22 mouse cellular contexts compared by ENCODE assay signal in the genomic region with DNA sequence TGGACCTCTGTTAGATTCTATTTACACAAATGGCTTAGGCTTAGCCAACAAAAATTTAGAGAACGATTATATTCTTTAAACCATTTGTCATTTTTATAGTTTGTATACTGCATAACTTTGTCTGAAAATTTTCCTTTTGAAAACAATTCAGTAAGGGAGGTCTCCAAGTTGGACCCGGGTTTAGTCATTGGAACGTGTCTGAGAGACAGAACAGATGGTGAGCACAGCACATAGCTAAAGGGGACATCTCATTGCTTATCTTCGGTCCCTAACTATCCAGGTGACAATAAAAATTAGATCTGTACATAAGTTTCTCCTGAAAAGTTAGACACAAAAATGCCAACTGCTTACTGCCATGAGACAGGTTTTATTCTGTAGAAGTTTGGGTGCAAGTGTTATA.
DNase-seq lines count a peak whose midpoint lies in the region; ATAC-seq and TF ChIP-seq lines count a peak whose summit lies in the region.
"Had no signal": no experiment of that assay in that cellular context is flagged by ENCODE, and none has a peak within 500 bp of the region (broad histone marks: within the 10 kb centered on the region; RNA-seq: fewer than 3 reads in every experiment).

No protein-coding gene starts in this region.

- H3K9ac ChIP-seq in lung, embryonic 14.5 days = no peak overlapping the region
- no peak overlapping the region for H3K9ac ChIP-seq in lung, postnatal 0 days (replicated peaks; ENCODE audit: low read depth)
- H3K9ac ChIP-seq: embryonic facial prominence, embryonic 13.5 days; embryonic facial prominence, embryonic 15.5 days; forebrain, embryonic 12.5 days had no signal

- H3K36me3 ChIP-seq in lung, embryonic 14.5 days (ENCODE audit: insufficient read depth) = no peaks in the 10 kb centered on the region
- H3K36me3 ChIP-seq in lung, postnatal 0 days (ENCODE audit: insufficient read depth, low read length) = no peaks in the 10 kb centered on the region
- H3K36me3 ChIP-seq: embryonic facial prominence, embryonic 13.5 days; embryonic facial prominence, embryonic 15.5 days; forebrain, embryonic 10.5 days; forebrain, embryonic 12.5 days had no signal

- H3K4me1 ChIP-seq in lung, embryonic 14.5 days (ENCODE audit: insufficient read depth) = no peaks in the 10 kb centered on the region
- H3K4me1 ChIP-seq in lung, postnatal 0 days (ENCODE audit: insufficient read depth, low read depth, low read length) = no peaks in the 10 kb centered on the region
- no peaks in the 10 kb centered on the region for H3K4me1 ChIP-seq in lung, adult 2 months (ENCODE audit: control insufficient read depth, insufficient read depth, low read length)
- H3K4me1 ChIP-seq: embryonic facial prominence, embryonic 13.5 days; embryonic facial prominence, embryonic 15.5 days; forebrain, embryonic 10.5 days; forebrain, embryonic 12.5 days had no signal

- H3K9me3 ChIP-seq in lung, embryonic 14.5 days (ENCODE audit: low read depth, low read length) = no peaks in the 10 kb centered on the region
- H3K9me3 ChIP-seq in lung, postnatal 0 days (ENCODE audit: low read length) = no peaks in the 10 kb centered on the region
- H3K9me3 ChIP-seq: embryonic facial prominence, embryonic 13.5 days; embryonic facial prominence, embryonic 15.5 days; forebrain, embryonic 10.5 days; forebrain, embryonic 12.5 days had no signal

- no peaks in the 10 kb centered on the region for H3K27me3 ChIP-seq in lung, embryonic 14.5 days (ENCODE audit: insufficient read depth, low read length)
- no peaks in the 10 kb centered on the region for H3K27me3 ChIP-seq in lung, postnatal 0 days (replicated peaks; ENCODE audit: insufficient read depth, low read length)
- H3K27me3 ChIP-seq: embryonic facial prominence, embryonic 13.5 days; embryonic facial prominence, embryonic 15.5 days; forebrain, embryonic 12.5 days had no signal

- no peak for TF ChIP-seq POLR2A in lung, adult 2 months (IDR thresholded peaks at IDR 0.05; ENCODE audit: borderline replicate concordance, extremely low read depth, low read depth, low read length)

- no peak overlapping the region for H3K4me2 ChIP-seq in lung, embryonic 14.5 days
- H3K4me2 ChIP-seq in lung, postnatal 0 days (replicated peaks; ENCODE audit: low read depth, low read length) = no peak overlapping the region
- H3K4me2 ChIP-seq: embryonic facial prominence, embryonic 13.5 days; embryonic facial prominence, embryonic 15.5 days; forebrain, embryonic 12.5 days had no signal

- H3K27ac ChIP-seq in lung, embryonic 14.5 days (ENCODE audit: low read depth) = no peak overlapping the region
- H3K27ac ChIP-seq in lung, postnatal 0 days (ENCODE audit: low read length) = no peak overlapping the region
- H3K27ac ChIP-seq: embryonic facial prominence, embryonic 13.5 days; embryonic facial prominence, embryonic 15.5 days; forebrain, embryonic 10.5 days; forebrain, embryonic 12.5 days had no signal

- TF ChIP-seq CTCF in lung, embryonic 14.5 days (IDR thresholded peaks at IDR 0.05; ENCODE audit: low read depth) = no peak
- TF ChIP-seq CTCF in lung, postnatal 0 days (IDR thresholded peaks at IDR 0.05) = no peak
- no peak for TF ChIP-seq CTCF in lung, adult 2 months (IDR thresholded peaks at IDR 0.05; ENCODE audit: insufficient read depth, low read length)

- no peak overlapping the region for H3K4me3 ChIP-seq in lung, embryonic 14.5 days (ENCODE audit: low read depth, low read length)
- no peak overlapping the region for H3K4me3 ChIP-seq in lung, postnatal 0 days (ENCODE audit: low read depth, low read length)
- no peak overlapping the region for H3K4me3 ChIP-seq in lung, adult 2 months (replicated peaks; ENCODE audit: extremely low read depth, low read depth, low read length)
- H3K4me3 ChIP-seq: embryonic facial prominence, embryonic 13.5 days; embryonic facial prominence, embryonic 15.5 days; erythroblast, embryonic 14.5 days; forebrain, embryonic 10.5 days; forebrain, embryonic 12.5 days had no signal

- DNase-seq in lung, embryonic 14.5 days = peak; percentile 76
- DNase-seq in lung, postnatal 10 days = no peak
- DNase-seq in lung, postnatal 14 days = peak; percentile 3
- DNase-seq in lung, postnatal 0 days (ENCODE audit: low spot score) = no peak
- DNase-seq in lung, postnatal 36 days = peak; percentile 9
- no peak for DNase-seq in lung, adult 2 months
- DNase-seq: adrenal gland, adult 2 months; adrenal gland, postnatal 10 days; adrenal gland, postnatal 25 days; cerebellum, adult 11 months; cerebellum, adult 18-20 months; cerebellum, adult 8-10 months; cerebellum, adult 9-11 months; cerebellum, postnatal 14 days; cerebellum, postnatal 36 days; embryo, embryonic 11 days had no signal

- WGBS in lung, embryonic 14.5 days = 40% methylated on average over 4 of the region's 4 CpGs
- 52% methylated on average over 4 of the region's 4 CpGs for WGBS in lung, postnatal 0 days
- WGBS in lung, adult 2 months = 57% methylated on average over 4 of the region's 4 CpGs

- TF ChIP-seq EP300 in lung, postnatal 0 days (IDR thresholded peaks at IDR 0.05) = no peak

- ATAC-seq in lung, embryonic 14.5 days (ENCODE audit: insufficient read depth) = peak; percentile 76
- no peak for ATAC-seq in lung, postnatal 0 days
- ATAC-seq: forebrain, embryonic 14.5 days had no signal

Comparison
In these comparisons a context has a peak if more than half of its experiments do, and no peak if none do; other contexts are left out.
1. DNase-seq: peak in lung, embryonic 14.5 days (single experiment), lung, postnatal 14 days (single experiment) and lung, postnatal 36 days (single experiment); none in lung, postnatal 10 days (single experiment), lung, postnatal 0 days (single experiment) and lung, adult 2 months (single experiment).